Mouse (Mus musculus) liver, embryonic 14.5 days (tissue): Measurements from ENCODE around the gene Dynlt1a. TPM values are rescaled to one million over a fixed set of nuclear protein-coding genes. Genes with fewer than 3 reads are reported as not detected.
"Not testable (repeated sequence)": the region's sequence is repeated elsewhere in the genome, so short reads cannot be mapped to it uniquely, and the experiment has no call there.

Experiments
- ATAC-seq: fragments of 200-750 bp; cut with Nextera tagmentation; 2 replicates; pipeline ENCODE4 v1.8.0; 2017; ENCODE audit warnings: moderate number of reproducible peaks, mild to moderate bottlenecking, moderate library complexity; ENCODE audit not compliant: insufficient read depth
- DNase-seq, 3 experiments: peaks; one replicate each; pipeline ENCODE4 v3.0.0-alpha.2; 2012 to 2013; ENCODE audit warnings: low read depth in 3 of 3, low spot score in 3 of 3
- H3K27ac ChIP-seq: fragments of 300-500 bp; sonication (generic); 2 replicates; pipeline ENCODE4 v1.5.1; 2014; ENCODE audit warnings: moderate library complexity, mild to moderate bottlenecking, control low read depth, inconsistent platforms
- H3K27me3 ChIP-seq: fragments of 300-500 bp; sonication (generic); 2 replicates; pipeline ENCODE4 v1.6.1; 2014; ENCODE audit warnings: mild to moderate bottlenecking, low read length, moderate library complexity; ENCODE audit not compliant: control insufficient read depth, insufficient read depth
- H3K36me3 ChIP-seq: fragments of 300-500 bp; sonication (generic); replicated peaks from 2 replicates; pipeline ENCODE4 v1.6.1; 2014; ENCODE audit warnings: low read depth; ENCODE audit not compliant: control insufficient read depth, insufficient read depth
- H3K4me1 ChIP-seq, 2 experiments: fragments of 200-500 bp in 1 of 2; fragments of 300-500 bp in 1 of 2; sonication (generic) in 1 of 2; replicated peaks; 2 replicates each; pipeline ENCODE4 v1.6.1; 2012 to 2014; ENCODE audit warnings: antibody characterized with exemption in 1 of 2, inconsistent platforms in 1 of 2, low read length in 1 of 2; ENCODE audit not compliant: control insufficient read depth in 2 of 2, insufficient read depth in 2 of 2
- H3K4me2 ChIP-seq: fragments of 300-500 bp; sonication (generic); 2 replicates; pipeline ENCODE4 v1.6.1; 2014; ENCODE audit warnings: low read depth, mild to moderate bottlenecking, control low read depth, moderate library complexity
- H3K4me3 ChIP-seq, 2 experiments: fragments of 200-500 bp in 1 of 2; fragments of 300-500 bp in 1 of 2; sonication (generic) in 1 of 2; 2 replicates each; pipeline ENCODE4 v1.5.1; 2012 to 2014; ENCODE audit warnings: low read depth in 2 of 2, low read length in 2 of 2, mild to moderate bottlenecking in 2 of 2, control low read depth in 1 of 2, inconsistent platforms in 1 of 2, moderate library complexity in 1 of 2; ENCODE audit not compliant: insufficient read depth in 1 of 2
- H3K9ac ChIP-seq: fragments of 300-500 bp; sonication (generic); replicated peaks from 2 replicates; pipeline ENCODE4 v1.6.1; 2014; ENCODE audit warnings: mild to moderate bottlenecking, control low read depth, moderate library complexity
- H3K9me3 ChIP-seq: fragments of 300-500 bp; sonication (generic); 2 replicates; pipeline ENCODE4 v1.6.1; 2016; ENCODE audit warnings: low read length, mixed read lengths; ENCODE audit not compliant: control insufficient read depth
- WGBS: fragments of 180-500 bp; shearing (Covaris S2); extraction: QIAGEN DNeasy Blood & Tissue Kit; methylation state at CpG from one replicate; pipeline ENCODE4 v1.1.7; 2014; ENCODE audit not compliant: insufficient replicate concordance; 5-methylcytosine and 5-hydroxymethylcytosine counted together
- polyA plus RNA-seq, 2 experiments: library from polyadenylated mRNA; depleted of rRNA in 1 of 2; stranded (reverse) in 1 of 2; unstranded in 1 of 2; fragments of >200 nt; fragmentation: Nextera tagmentation in 1 of 2; extraction: Ambion mirVana in 1 of 2; gene quantifications; 2 replicates each; pipeline versions ENCODE4 v1.2.1 to v1.2.3; 2012 to 2014

The Dynlt1a gene
- 6.5 and 7.2 TPM in 2 replicates for polyA plus RNA-seq (2012; rRNA removed)
- polyA plus RNA-seq (2014; fragmentation: Nextera tagmentation; extraction: Ambion mirVana): 6.0 and 6.4 TPM in 2 replicates

DNA sequence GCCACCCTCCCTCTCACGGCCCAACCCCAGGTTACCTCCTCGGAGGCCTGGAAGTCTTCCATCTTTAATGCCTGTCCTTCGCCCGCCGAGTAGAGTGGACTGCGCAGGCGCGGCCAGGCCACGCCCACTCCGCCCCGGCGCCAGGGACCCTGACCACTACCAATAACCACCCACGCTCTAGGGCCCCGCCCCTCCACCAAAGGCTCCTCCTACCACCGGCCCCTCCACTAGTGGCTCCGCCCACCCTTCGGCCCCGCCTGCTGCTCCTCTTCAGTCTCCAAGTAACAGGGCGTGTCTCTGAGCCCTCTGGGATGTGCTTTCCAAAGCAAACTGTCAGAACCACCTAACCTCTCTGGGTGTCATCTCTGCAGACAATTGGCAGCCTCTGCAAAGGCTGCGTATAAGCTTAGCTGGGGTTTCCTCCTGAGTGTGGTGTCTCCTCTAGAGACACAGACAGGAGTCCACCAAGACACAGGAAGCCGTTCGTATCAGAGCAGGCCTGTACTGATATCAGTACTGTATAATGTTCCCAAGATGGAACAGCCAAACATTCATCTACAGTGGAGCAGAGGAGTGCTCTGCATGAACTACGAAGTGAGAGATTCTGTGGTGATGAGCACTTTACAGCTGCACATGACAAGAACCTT is at the start of gene Dynlt1a:
Dynlt1a (minus strand) TSS at position 162 of the 647 bp plus-strand sequence.
- H3K36me3 ChIP-seq, H3K9me3 ChIP-seq, H3K4me1 ChIP-seq, H3K27ac ChIP-seq, H3K27me3 ChIP-seq: not testable (repeated sequence)
- Histone ChIP-seq H3K9ac (peak within 1 kb of the TSS; percentile 43), H3K4me2 (peak within 1 kb of the TSS; percentile 63), H3K4me3 (peak within 1 kb of the TSS; percentile 56 to 59)
- 5% methylated on average over 22 of the region's 23 CpGs for WGBS
- ATAC-seq (peak; percentile 94), DNase-seq (peak; percentile 73 to 84 (median 78))

DNA sequence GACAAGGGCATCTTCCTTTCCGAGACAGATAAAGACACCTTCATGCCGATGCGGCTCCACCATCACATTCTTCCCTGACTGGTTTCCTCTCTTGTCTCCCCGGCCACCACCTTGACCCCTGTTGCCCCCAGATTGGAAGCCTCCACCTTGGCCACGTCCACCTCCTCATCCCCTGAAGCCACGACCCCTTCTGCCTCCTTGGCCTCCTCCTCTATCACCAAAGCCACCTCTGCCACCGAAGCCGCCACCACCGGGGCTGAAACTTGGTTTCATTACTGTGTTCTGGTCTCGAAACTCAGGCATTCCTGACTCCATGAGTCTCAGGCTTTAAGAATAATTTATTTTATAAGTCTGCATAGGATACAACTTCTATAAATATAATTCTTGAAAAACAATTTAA is 38.0 kb upstream of the Dynlt1a start:
- DNase-seq, H3K9ac ChIP-seq, H3K4me1 ChIP-seq, H3K27ac ChIP-seq, ATAC-seq, H3K4me2 ChIP-seq, H3K9me3 ChIP-seq, H3K36me3 ChIP-seq, H3K27me3 ChIP-seq, H3K4me3 ChIP-seq: not testable (repeated sequence)
- WGBS: 63% methylated on average over 10 of the region's 10 CpGs

DNA sequence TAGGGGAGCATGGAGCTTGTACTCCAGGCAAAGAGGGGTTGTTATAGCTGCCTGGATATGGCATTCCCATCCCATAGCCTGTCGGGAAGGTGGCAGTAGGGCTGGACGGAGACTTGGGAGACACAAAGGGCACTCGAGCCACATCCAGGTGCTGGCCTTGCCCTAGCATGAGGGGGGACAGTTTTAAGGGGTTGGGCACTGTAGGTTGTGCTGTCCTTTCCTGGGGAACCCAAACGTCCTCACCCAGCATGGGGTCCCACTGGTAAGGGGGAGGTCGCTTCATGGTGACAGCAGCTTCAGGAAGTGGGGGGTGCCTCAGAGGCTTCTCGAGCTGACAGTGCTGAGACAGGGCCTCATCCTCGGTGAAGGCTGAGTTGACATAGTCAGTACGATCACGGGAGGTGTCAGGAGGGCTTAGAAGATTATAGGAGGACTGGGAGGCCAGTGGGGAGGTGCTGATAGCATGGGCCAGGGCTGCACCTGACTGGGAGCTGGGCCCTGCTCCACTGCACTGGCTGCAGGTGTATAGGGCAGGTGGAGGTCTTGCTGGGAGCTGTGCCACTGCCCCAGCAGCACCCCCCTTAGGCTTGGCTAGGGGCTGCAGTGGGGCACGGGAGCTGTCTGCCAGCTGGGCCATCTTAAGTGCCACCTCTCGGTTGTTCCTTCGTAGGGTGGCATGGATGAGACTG is 25.4 kb upstream of the Dynlt1a start:
- not testable (repeated sequence) for ATAC-seq, H3K4me2 ChIP-seq, H3K27me3 ChIP-seq, H3K36me3 ChIP-seq, H3K27ac ChIP-seq, DNase-seq, H3K9ac ChIP-seq, H3K4me3 ChIP-seq, H3K9me3 ChIP-seq, H3K4me1 ChIP-seq
- WGBS: no CpG with 5 or more reads among the region's 12 CpGs

DNA sequence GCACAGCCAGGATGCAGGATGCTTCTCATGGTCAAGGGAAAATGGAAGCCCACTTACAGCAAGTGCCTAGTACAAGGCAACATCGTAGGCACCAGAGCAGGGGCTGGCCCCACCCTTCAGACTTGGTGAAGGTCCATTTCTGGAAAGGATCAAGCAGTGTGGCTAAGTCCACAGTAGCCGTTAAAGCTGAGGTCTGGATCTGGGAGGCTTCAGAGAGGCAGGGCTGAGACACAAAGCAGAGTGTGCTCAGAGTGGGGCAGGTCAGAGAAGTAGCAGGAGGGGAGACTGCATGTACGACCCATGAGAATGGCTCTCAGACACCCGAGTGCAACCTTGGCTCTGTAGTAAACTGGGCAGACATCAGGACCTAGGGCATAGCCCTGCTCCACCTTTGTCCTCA is 11.7 kb upstream of the Dynlt1a start:
- H3K4me1 ChIP-seq, H3K27ac ChIP-seq, H3K4me2 ChIP-seq, H3K4me3 ChIP-seq, H3K27me3 ChIP-seq, H3K36me3 ChIP-seq, ATAC-seq, DNase-seq, H3K9me3 ChIP-seq, H3K9ac ChIP-seq: not testable (repeated sequence)
- WGBS: 62% methylated on average over 3 of the region's 4 CpGs

GRCm38 (mm10) chr17:6327554-6327953 is 10.3 kb upstream of the Dynlt1a start:
- not testable (repeated sequence) for H3K4me3 ChIP-seq, ATAC-seq, H3K36me3 ChIP-seq, H3K9me3 ChIP-seq, DNase-seq, H3K9ac ChIP-seq, H3K4me1 ChIP-seq, H3K27ac ChIP-seq, H3K27me3 ChIP-seq, H3K4me2 ChIP-seq
- 66% methylated on average over 7 of the region's 7 CpGs for WGBS

DNA sequence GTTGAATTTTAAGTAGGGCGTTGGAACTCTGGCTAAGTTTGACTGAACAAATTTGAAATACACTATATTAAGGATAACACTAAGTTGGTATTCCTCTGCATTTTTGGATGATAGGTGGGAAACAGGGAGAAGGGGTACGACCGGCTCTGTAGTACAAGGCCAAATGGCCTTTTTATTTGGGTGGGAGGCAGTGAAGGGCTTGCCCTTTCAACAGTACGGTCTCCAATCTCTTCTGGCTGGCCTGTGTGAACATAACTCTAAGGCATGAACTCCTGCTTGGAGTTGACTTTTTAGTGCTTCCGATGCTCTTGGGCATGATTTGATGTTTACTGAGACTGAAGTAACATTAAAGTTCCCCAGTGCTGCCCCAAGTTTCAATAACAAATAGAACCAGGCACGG is 8.2 kb upstream of the Dynlt1a start:
- not testable (repeated sequence) for H3K4me1 ChIP-seq, H3K4me2 ChIP-seq, H3K4me3 ChIP-seq, H3K9me3 ChIP-seq, H3K27me3 ChIP-seq, DNase-seq, H3K36me3 ChIP-seq, H3K27ac ChIP-seq, ATAC-seq, H3K9ac ChIP-seq
- WGBS: 62% methylated on average over 6 of the region's 6 CpGs

DNA sequence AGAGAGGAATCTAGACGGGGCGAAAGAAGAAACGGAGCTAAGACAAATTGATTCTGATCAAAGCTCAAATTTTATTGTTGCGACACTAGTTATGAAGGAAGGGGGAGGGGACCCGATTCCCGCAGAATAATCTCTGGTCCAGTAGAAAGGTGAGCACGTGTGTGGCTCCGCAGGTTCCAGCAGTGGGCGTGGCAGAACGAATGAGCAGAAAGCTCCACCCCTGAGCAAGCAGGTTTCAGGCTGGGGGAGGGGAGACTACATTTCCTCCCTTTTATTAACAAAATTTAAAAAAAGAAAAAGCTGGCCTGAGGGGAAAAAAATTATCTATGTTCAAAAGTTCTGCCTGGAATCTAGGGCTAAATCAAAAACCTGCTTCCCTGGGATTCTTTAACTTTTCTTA is 7.7 kb upstream of the Dynlt1a start:
- 60% methylated on average over 10 of the region's 10 CpGs for WGBS
- not testable (repeated sequence) for H3K27ac ChIP-seq, H3K4me2 ChIP-seq, H3K4me1 ChIP-seq, H3K9me3 ChIP-seq, DNase-seq, H3K9ac ChIP-seq, H3K4me3 ChIP-seq, ATAC-seq, H3K27me3 ChIP-seq, H3K36me3 ChIP-seq

- not testable (repeated sequence) for H3K4me3 ChIP-seq, H3K27ac ChIP-seq, ATAC-seq, DNase-seq, H3K9ac ChIP-seq, H3K27me3 ChIP-seq, H3K9me3 ChIP-seq, H3K36me3 ChIP-seq, H3K4me1 ChIP-seq, H3K4me2 ChIP-seq
- no CpG with 5 or more reads among the region's 10 CpGs for WGBS
Observed at GRCm38 (mm10) chr17:6321778-6322101, 4.4 kb upstream of the Dynlt1a start.
